ENCODE assay signal across 7 mouse cellular contexts in genomic region chr11:22981984-22982757, GRCm38 (mm10). TPM values are rescaled to one million over a fixed set of nuclear protein-coding genes. Genes with fewer than 3 reads are reported as not detected.
DNase-seq lines count a peak whose midpoint lies in the region; ATAC-seq lines count a peak whose summit lies in the region.

TSS of gene Gm28048 (minus strand) at chr11:22982090.
TSS of gene Commd1 (minus strand) at chr11:22982382.

- peaks cover 22% of the 10 kb centered on the region for H3K36me3 ChIP-seq in embryonic facial prominence, embryonic 10.5 days (replicated peaks)
- H3K36me3 ChIP-seq in limb, embryonic 11.5 days (ENCODE audit: control insufficient read depth, insufficient read depth, low read length), result no peaks in the 10 kb centered on the region
- peaks cover 16% of the 10 kb centered on the region; the same call in 1 of the 2 replicates for H3K36me3 ChIP-seq in midbrain, embryonic 14.5 days (ENCODE audit: control insufficient read depth, insufficient read depth, low read length)

- 4% methylated on average over 42 of the region's 42 CpGs for WGBS in embryonic facial prominence, embryonic 10.5 days
- 4% methylated on average over 42 of the region's 42 CpGs for WGBS in limb, embryonic 11.5 days
- 3% methylated on average over 42 of the region's 42 CpGs for WGBS in midbrain, embryonic 14.5 days

- H3K9ac ChIP-seq in limb, embryonic 11.5 days (ENCODE audit: low read length), result peak within 1 kb of the TSS; percentile 75
- peak within 1 kb of the TSS; percentile 76 for H3K9ac ChIP-seq in midbrain, embryonic 14.5 days (replicated peaks; ENCODE audit: low read length)

- H3K27ac ChIP-seq in embryonic facial prominence, embryonic 10.5 days (replicated peaks), result peak within 1 kb of the TSS; percentile 94
- peak within 1 kb of the TSS; percentile 92 for H3K27ac ChIP-seq in limb, embryonic 11.5 days (replicated peaks; ENCODE audit: low read depth, low read length)
- H3K27ac ChIP-seq in midbrain, embryonic 14.5 days (replicated peaks; ENCODE audit: low read depth, low read length), result peak within 1 kb of the TSS; percentile 92

- H3K4me2 ChIP-seq in limb, embryonic 11.5 days (ENCODE audit: low read depth, severe bottlenecking), result peak within 1 kb of the TSS; percentile 61
- H3K4me2 ChIP-seq in midbrain, embryonic 14.5 days (ENCODE audit: low read length), result peak within 1 kb of the TSS; percentile 79

- peak; percentile 92 for ATAC-seq in granulocyte monocyte progenitor cell, adult 5-6 weeks (replicated peaks; ENCODE audit: poor library complexity, severe bottlenecking)
- peak; percentile 90 for ATAC-seq in limb, embryonic 11.5 days (ENCODE audit: insufficient number of reproducible peaks, low FRiP score, low TSS enrichment, low read depth)
- ATAC-seq in midbrain, embryonic 14.5 days (ENCODE audit: low FRiP score, low TSS enrichment), result peak; percentile 91

- H3K27me3 ChIP-seq in embryonic facial prominence, embryonic 10.5 days (replicated peaks; ENCODE audit: low read depth, poor library complexity, severe bottlenecking), result no peaks in the 10 kb centered on the region
- no peaks in the 10 kb centered on the region for H3K27me3 ChIP-seq in limb, embryonic 11.5 days (ENCODE audit: control insufficient read depth, insufficient read depth, low read length)
- H3K27me3 ChIP-seq in midbrain, embryonic 14.5 days (ENCODE audit: control insufficient read depth, insufficient read depth, low read length), result no peaks in the 10 kb centered on the region

- no peaks in the 10 kb centered on the region for H3K9me3 ChIP-seq in embryonic facial prominence, embryonic 10.5 days
- H3K9me3 ChIP-seq in limb, embryonic 11.5 days (ENCODE audit: control insufficient read depth, low read length), result no peaks in the 10 kb centered on the region
- no peaks in the 10 kb centered on the region for H3K9me3 ChIP-seq in midbrain, embryonic 14.5 days (ENCODE audit: control insufficient read depth, low read length)

- H3K4me3 ChIP-seq in embryonic facial prominence, embryonic 10.5 days, result peak within 1 kb of the TSS; percentile 80
- H3K4me3 ChIP-seq in limb, embryonic 11.5 days (ENCODE audit: low read depth, low read length), result peak within 1 kb of the TSS; percentile 66
- peak within 1 kb of the TSS; percentile 59 for H3K4me3 ChIP-seq in midbrain, embryonic 14.5 days (replicated peaks; ENCODE audit: low read depth, low read length)

- peaks cover 10% of the 10 kb centered on the region for H3K4me1 ChIP-seq in embryonic facial prominence, embryonic 10.5 days
- peaks cover 6% of the 10 kb centered on the region for H3K4me1 ChIP-seq in limb, embryonic 11.5 days (ENCODE audit: control insufficient read depth, insufficient read depth, low read length)
- H3K4me1 ChIP-seq in midbrain, embryonic 14.5 days (ENCODE audit: control insufficient read depth, insufficient read depth, low read length), result peaks cover 8% of the 10 kb centered on the region

- peak; percentile 98 for DNase-seq in adrenal gland, postnatal 10 days
- peak; percentile 95 for DNase-seq in embryonic facial prominence, embryonic 10.5 days (ENCODE audit: low spot score)
- peak; percentile 93 for DNase-seq in kidney, adult 11 months
- DNase-seq in limb, embryonic 11.5 days (ENCODE audit: low spot score), result peak; percentile 96
- DNase-seq in midbrain, embryonic 14.5 days, result peak; percentile 97
- peak; percentile 90 to 97 for DNase-seq in spleen, adult 18-20 months

RNA-seq across cellular contexts. Expression of gene Gm28048, which starts in this region (rescaled TPM):
- total RNA-seq in adrenal gland, postnatal 10 days (2021), result 10 to 100 TPM; 27.1 to 33.0 TPM
- polyA plus RNA-seq in embryonic facial prominence, embryonic 10.5 days (2016; fragmentation: Nextera tagmentation; extraction: Ambion mirVana), result 4.3 and 4.6 TPM in 2 replicates
- total RNA-seq in granulocyte monocyte progenitor cell, adult 5-6 weeks (2014; fragmentation: Nextera tagmentation), result 70.6 and 93.5 TPM in 2 replicates
- 48.6 and 74.5 TPM in 2 replicates for total RNA-seq in granulocyte monocyte progenitor cell, adult 5-6 weeks (2017)
- 5.2 and 6.9 TPM in 2 replicates for polyA plus RNA-seq in limb, embryonic 11.5 days (2014; fragmentation: Nextera tagmentation; extraction: Ambion mirVana)
- 2.6 and 4.5 TPM in 2 replicates for polyA plus RNA-seq in midbrain, embryonic 14.5 days (2014; fragmentation: Nextera tagmentation; extraction: Ambion mirVana)

RNA-seq across cellular contexts. Expression of gene Commd1, which starts in this region (rescaled TPM):
- 100 to 1,000 TPM; 128 to 134 TPM for total RNA-seq in adrenal gland, postnatal 10 days (2021)
- 367 and 371 TPM in 2 replicates for polyA plus RNA-seq in embryonic facial prominence, embryonic 10.5 days (2016; fragmentation: Nextera tagmentation; extraction: Ambion mirVana)
- total RNA-seq in granulocyte monocyte progenitor cell, adult 5-6 weeks (2014; fragmentation: Nextera tagmentation), result 95.6 and 97.6 TPM in 2 replicates
- 119 and 143 TPM in 2 replicates for total RNA-seq in granulocyte monocyte progenitor cell, adult 5-6 weeks (2017)
- 405 and 417 TPM in 2 replicates for polyA plus RNA-seq in limb, embryonic 11.5 days (2014; fragmentation: Nextera tagmentation; extraction: Ambion mirVana)
- 266 and 270 TPM in 2 replicates for polyA plus RNA-seq in midbrain, embryonic 14.5 days (2014; fragmentation: Nextera tagmentation; extraction: Ambion mirVana)

Comparison
In these comparisons a context has a peak if more than half of its experiments do, and no peak if none do; other contexts are left out.
1. Peak in every context shown above with its lines: DNase-seq, ATAC-seq, H3K4me3 ChIP-seq and H3K27ac ChIP-seq.